Mouse (Mus musculus) heart, adult 2 months (tissue): ENCODE results near the gene Gm9964. TPM values are rescaled to one million over a fixed set of nuclear protein-coding genes. Genes with fewer than 3 reads are reported as not detected.
"Not testable (repeated sequence)": the region's sequence is repeated elsewhere in the genome, so short reads cannot be mapped to it uniquely, and the experiment has no call there.

Source experiments
- DNase-seq, 2 experiments: peaks; one replicate each; pipeline ENCODE4 v3.0.0; 2021
- H3K27ac ChIP-seq: fragments of 200-600 bp; 2 replicates; pipeline ENCODE4 v1.8.1; 2022
- H3K27me3 ChIP-seq: fragments of 200-500 bp; 2 replicates; pipeline ENCODE4 v1.6.1; 2012; ENCODE audit warnings: mild to moderate bottlenecking, low read length, inconsistent platforms, mixed read lengths; ENCODE audit not compliant: control insufficient read depth, insufficient read depth
- H3K36me3 ChIP-seq: fragments of 200-500 bp; 2 replicates; pipeline ENCODE4 v1.6.1; 2012; ENCODE audit warnings: low read length, inconsistent platforms; ENCODE audit not compliant: control insufficient read depth, insufficient read depth
- H3K4me1 ChIP-seq: fragments of 200-500 bp; 2 replicates; pipeline ENCODE4 v1.6.1; 2011; ENCODE audit warnings: low read length; ENCODE audit not compliant: control insufficient read depth, insufficient read depth
- H3K4me3 ChIP-seq: fragments of 200-600 bp; 2 replicates; pipeline ENCODE4 v1.8.1; 2022
- H3K79me2 ChIP-seq: fragments of 200-500 bp; replicated peaks from 2 replicates; pipeline ENCODE4 v1.6.1; 2012; ENCODE audit warnings: mild to moderate bottlenecking, inconsistent platforms, low read length, moderate library complexity, mixed read lengths; ENCODE audit not compliant: control insufficient read depth, insufficient read depth
- H3K9ac ChIP-seq: fragments of 200-500 bp; 2 replicates; pipeline ENCODE4 v1.6.1; 2012; ENCODE audit warnings: low read depth, mild to moderate bottlenecking, control low read depth, inconsistent platforms, low read length, mixed read lengths
- CTCF ChIP-seq: fragments of 200-600 bp; IDR thresholded peaks from 2 replicates; pipeline ENCODE4 v1.8.1; 2022; ENCODE audit warnings: antibody characterized with exemption, mild to moderate bottlenecking, moderate library complexity
- EP300 ChIP-seq: fragments of 200-500 bp; IDR thresholded peaks from 2 replicates; pipeline ENCODE4 v1.6.1; 2011; ENCODE audit warnings: low read depth, low read length, control low read depth; ENCODE audit not compliant: insufficient read depth
- POLR2A ChIP-seq: fragments of 200-500 bp; IDR thresholded peaks from 2 replicates; pipeline ENCODE4 v1.6.1; 2011; ENCODE audit warnings: mild to moderate bottlenecking, low read depth, low read length, control low read depth; ENCODE audit not compliant: insufficient read depth
- WGBS: fragments of 180-500 bp; shearing (Covaris S2); methylation state at CpG from one replicate; pipeline ENCODE4 v1.1.7; 2018; 5-methylcytosine and 5-hydroxymethylcytosine counted together
- intact Hi-C: fragments of 180-260 bp; cut with DNase I; formaldehyde crosslinking; loops from one replicate; pipeline ENCODE4 v1.15.1; 2025
- polyA plus RNA-seq: library from polyadenylated mRNA; depleted of rRNA; stranded (reverse); fragments of >200 nt; gene quantifications from 2 replicates; pipeline ENCODE4 v1.2.3, GENCODE M21; 2012
- total RNA-seq, 2 experiments: library from RNA; stranded (reverse); gene quantifications; 2 replicates each; pipeline ENCODE4 v1.2.3; 2021

Gene Gm9964
- total and polyA plus RNA-seq, 3 experiments = 0.43 TPM; not detected in 2

DNA sequence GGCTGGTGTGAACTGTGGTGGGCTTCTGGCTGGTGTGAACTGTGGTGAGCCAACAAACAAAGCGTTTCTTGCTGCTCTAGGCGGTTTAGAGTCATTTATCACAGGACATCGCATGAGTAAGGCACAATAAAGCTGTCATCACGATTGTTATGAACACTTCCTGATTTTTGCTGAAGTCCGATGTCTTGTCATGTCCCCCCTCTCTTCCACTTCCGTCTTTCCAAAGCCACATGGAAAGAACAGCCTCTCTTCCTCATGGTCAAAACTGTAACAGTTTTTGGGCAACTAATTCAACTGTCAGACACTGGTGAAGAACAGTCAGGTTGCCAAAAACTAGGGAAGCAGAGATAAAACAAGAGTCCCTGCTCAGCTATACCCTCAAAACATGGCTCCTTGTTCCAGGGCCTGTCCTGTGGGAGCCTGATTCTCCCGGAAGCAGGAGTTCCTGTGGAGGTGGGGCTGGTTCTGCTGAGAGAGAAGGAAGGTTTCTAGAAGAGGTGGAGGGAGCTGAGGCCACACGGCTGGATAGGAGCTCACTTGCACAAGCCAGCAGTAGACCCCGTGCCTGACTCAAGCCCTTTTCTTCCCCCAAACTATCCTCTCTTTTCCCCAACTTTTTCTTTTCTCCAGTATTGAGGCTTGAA, 9.1 kb upstream of the Gm9964 start:
- no peak overlapping the region for H3K4me3 ChIP-seq
- peaks cover 17% of the 10 kb centered on the region for H3K4me1 ChIP-seq
- no peaks in the 10 kb centered on the region for H3K36me3 ChIP-seq
- DNase-seq = no peak
- no peak for TF ChIP-seq EP300
- TF ChIP-seq POLR2A = no peak
- TF ChIP-seq CTCF = no peak
- WGBS = 33% methylated on average over 9 of the region's 9 CpGs
- intact Hi-C loops = loop anchor here (2.0 kb wide), 1 partner anchor 19 kb away; no protein-coding TSS in a partner anchor
- H3K79me2 ChIP-seq = no peaks in the 10 kb centered on the region
- H3K9ac ChIP-seq = no peak overlapping the region
- H3K27ac ChIP-seq = peak overlapping the region; percentile 69
- no peaks in the 10 kb centered on the region for H3K27me3 ChIP-seq

DNA sequence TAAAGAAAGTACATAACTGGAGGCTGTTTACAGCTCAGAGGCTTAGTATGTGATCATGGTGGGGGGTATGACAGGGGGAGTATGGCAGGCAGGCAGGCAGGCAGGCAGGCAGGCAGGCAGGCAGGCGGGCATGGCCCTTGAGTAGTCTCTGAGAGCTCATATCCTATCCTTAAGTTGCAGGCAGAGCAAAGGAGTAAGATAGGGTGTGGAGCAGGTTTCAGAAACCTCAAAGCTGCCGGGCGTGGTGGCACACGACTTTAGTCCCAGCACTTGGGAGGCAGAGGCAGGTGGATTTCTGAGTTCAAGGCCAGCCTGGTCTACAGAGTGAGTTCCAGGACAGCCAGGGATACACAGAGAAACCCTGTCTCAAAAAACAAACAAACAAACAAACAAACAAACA, 7.5 kb upstream of the Gm9964 start:
- intact Hi-C loops, H3K27ac ChIP-seq, H3K9ac ChIP-seq, H3K36me3 ChIP-seq, H3K4me3 ChIP-seq, H3K27me3 ChIP-seq, DNase-seq, H3K79me2 ChIP-seq: not testable (repeated sequence)
- 92% methylated on average over 4 of the region's 4 CpGs for WGBS
- H3K4me1 ChIP-seq = peaks cover 17% of the 10 kb centered on the region

DNA sequence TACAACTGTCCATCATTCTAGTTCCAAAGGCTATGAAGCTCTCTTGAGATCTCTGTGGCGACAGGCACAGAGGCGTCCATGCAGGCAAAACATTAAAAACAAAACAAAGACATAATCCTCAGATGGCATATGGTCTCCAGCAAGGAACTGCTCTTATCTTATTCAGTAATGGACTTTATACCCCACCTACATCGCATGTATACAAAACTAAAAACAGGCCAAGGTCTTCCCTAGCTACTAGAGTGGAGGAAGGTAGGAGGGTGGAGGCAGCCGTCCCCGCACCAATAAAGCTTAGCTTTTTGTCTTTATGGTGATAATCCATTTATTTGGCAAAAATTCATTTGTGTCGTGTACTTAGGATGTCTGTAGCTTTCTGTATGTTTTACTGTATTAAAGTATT, 6.4 kb upstream of the Gm9964 start:
- intact Hi-C loops = no loop called here
- Histone ChIP-seq H3K79me2 (no peaks in the 10 kb centered on the region), H3K9ac (no peak overlapping the region), H3K27ac (no peak overlapping the region), H3K36me3 (no peaks in the 10 kb centered on the region), H3K27me3 (no peaks in the 10 kb centered on the region), H3K4me1 (peaks cover 17% of the 10 kb centered on the region), H3K4me3 (no peak overlapping the region)
- no peak for DNase-seq
- 90% methylated on average over 6 of the region's 6 CpGs for WGBS
- TF ChIP-seq EP300 (no peak), POLR2A (no peak), CTCF (no peak)

DNA sequence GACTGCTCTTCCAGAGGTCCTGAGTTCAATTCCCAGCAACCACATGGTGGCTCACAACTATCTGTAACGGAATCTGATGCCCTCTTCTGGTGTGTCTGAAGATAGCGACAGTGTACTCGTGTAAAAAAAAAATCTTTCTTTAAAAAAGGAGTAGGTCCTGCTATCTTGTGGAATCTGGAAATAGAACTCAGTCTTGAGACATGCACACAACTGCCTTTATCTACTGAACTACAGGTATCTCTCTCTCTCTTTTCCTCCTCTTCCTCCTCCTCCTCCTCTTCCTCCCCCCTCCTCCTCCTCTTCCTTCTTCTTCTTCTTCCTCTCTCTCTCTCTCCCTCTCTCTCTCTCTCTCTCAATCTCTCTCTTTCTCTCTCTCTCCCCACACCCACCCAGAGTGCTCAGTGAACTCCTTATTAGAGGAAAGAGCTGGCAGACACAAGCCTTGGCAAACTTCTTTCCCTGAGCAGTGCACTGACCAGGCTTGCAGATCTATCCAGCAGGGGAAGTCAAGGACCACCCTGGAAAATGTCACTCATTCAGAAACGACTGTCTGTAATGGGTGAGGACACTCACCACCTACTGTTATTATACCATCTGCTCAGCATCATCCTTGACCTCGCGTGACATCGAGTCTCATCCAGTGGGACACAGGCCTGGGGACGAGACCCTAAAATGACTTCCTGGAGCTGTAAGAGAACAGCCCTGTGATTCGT, 3.2 kb upstream of the Gm9964 start:
- DNase-seq = no peak
- Histone ChIP-seq H3K9ac (no peak overlapping the region), H3K4me3 (no peak overlapping the region), H3K36me3 (no peaks in the 10 kb centered on the region), H3K27ac (no peak overlapping the region), H3K27me3 (no peaks in the 10 kb centered on the region), H3K4me1 (no peaks in the 10 kb centered on the region), H3K79me2 (no peaks in the 10 kb centered on the region)
- intact Hi-C loops = loop anchor here (5.0 kb wide), 1 partner anchor 333 kb away; no protein-coding TSS in a partner anchor
- TF ChIP-seq CTCF = peak; percentile 35
- TF ChIP-seq POLR2A = no peak
- 65% methylated on average over 9 of the region's 9 CpGs for WGBS

DNA sequence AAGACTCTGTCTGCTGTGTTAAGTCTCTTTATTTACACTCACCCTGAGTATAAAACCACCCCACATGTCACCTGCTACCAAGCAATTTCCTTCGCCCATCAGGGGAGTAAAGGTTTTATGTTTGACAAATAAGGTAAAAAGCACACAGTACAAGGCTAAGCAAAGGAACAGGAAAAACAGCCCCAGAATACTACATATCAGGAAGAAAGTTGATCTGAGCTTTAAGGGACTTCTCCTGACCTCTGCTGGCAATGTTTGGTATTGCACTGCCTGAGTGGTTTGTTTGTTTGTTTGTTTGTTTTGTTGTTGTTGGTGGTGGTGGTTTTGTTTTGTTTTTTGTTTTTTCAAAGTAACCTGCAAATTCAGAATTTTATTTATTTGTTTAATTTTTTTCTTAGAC, 539 bp downstream of the Gm9964 start:
- H3K4me3 ChIP-seq = no peak overlapping the region
- H3K27ac ChIP-seq = no peak overlapping the region
- H3K4me1 ChIP-seq = no peaks in the 10 kb centered on the region; the same call in 1 of the 2 replicates
- peak; percentile 39 to 66 for DNase-seq
- WGBS = 31% methylated on average over 1 of the region's 1 CpGs
- no peaks in the 10 kb centered on the region for H3K36me3 ChIP-seq
- intact Hi-C loops = loop anchor here (1.0 to 5.0 kb wide), 3 partner anchors 71 to 329 kb away; no protein-coding TSS in a partner anchor
- H3K9ac ChIP-seq = no peak overlapping the region
- TF ChIP-seq POLR2A = no peak
- no peak; the same call in none of the 2 replicates for TF ChIP-seq CTCF
- no peak for TF ChIP-seq EP300
- no peaks in the 10 kb centered on the region for H3K27me3 ChIP-seq
- no peaks in the 10 kb centered on the region for H3K79me2 ChIP-seq

DNA sequence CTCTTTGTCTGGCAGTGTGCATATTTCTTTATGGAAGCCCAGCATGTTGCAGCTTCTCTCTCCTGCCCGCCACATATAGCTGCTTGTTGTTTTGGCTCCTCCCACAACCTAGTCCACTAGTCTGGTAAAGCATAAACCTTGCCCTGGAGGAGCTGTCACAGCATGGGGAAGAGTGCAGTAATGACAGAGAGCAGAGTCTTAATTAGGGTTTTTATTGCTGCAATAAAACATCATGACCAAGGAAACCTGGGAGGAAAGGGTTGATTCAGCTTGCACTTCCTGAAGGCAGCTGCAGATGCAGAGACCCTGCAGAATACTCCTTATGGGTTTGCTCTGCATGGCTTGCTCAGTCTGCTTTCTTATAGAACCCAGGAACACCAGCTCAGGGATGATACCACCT, 2.7 kb downstream of the Gm9964 start:
- intact Hi-C loops = loop anchor here (5.0 kb wide), 1 partner anchor 262 kb away; no protein-coding TSS in a partner anchor
- Histone ChIP-seq H3K9ac (no peak overlapping the region), H3K36me3 (no peaks in the 10 kb centered on the region), H3K79me2 (no peaks in the 10 kb centered on the region), H3K27me3 (no peaks in the 10 kb centered on the region), H3K27ac (no peak overlapping the region), H3K4me1 (peaks cover 2% of the 10 kb centered on the region), H3K4me3 (no peak overlapping the region)
- TF ChIP-seq POLR2A = no peak
- no peak for TF ChIP-seq EP300
- TF ChIP-seq CTCF = no peak
- WGBS = 65% methylated on average over 1 of the region's 1 CpGs
- DNase-seq = no peak
